Comparison of ENCODE assay signal across 8 mouse cellular contexts in genomic region chr7:25009099-25009700, GRCm38 (mm10). TPM values are rescaled to one million over a fixed set of nuclear protein-coding genes. Genes with fewer than 3 reads are reported as not detected.
DNase-seq lines count a peak whose midpoint lies in the region; ATAC-seq lines count a peak whose summit lies in the region.

No protein-coding gene starts in this region.

- WGBS in heart, embryonic 14.5 days = 9% methylated on average over 20 of the region's 20 CpGs

- H3K4me3 ChIP-seq in heart, embryonic 14.5 days (ENCODE audit: control insufficient read depth in 1 of 2, insufficient read depth in 1 of 2, low read depth in 1 of 2, low read length in 2 of 2) = peak overlapping the region in 1 of 2 experiments; percentile 19; a peak in 2 of 4 replicates

- intact Hi-C loops in heart, postnatal 25 days (cut with DNase I) = no loop called here
- intact Hi-C loops in left cerebral cortex, postnatal 4 days (cut with DNase I) = no loop called here

- no peak overlapping the region for H3K27ac ChIP-seq in heart, embryonic 14.5 days (replicated peaks in 1 of 2; ENCODE audit: control insufficient read depth in 1 of 2, insufficient read depth in 1 of 2, low read depth in 2 of 2, low read length in 2 of 2)

- H3K9me3 ChIP-seq in heart, embryonic 14.5 days (ENCODE audit: control insufficient read depth, low read length) = no peaks in the 10 kb centered on the region

- no peak overlapping the region for H3K9ac ChIP-seq in heart, embryonic 14.5 days (ENCODE audit: low read length)

- ATAC-seq in heart, embryonic 14.5 days (ENCODE audit: insufficient number of reproducible peaks, insufficient read depth, low FRiP score, low read depth) = no peak

- H3K36me3 ChIP-seq in heart, embryonic 14.5 days (ENCODE audit: control insufficient read depth, insufficient read depth, low read length) = peaks cover 10% of the 10 kb centered on the region; the same call in 1 of the 2 replicates

- H3K4me2 ChIP-seq in heart, embryonic 14.5 days (ENCODE audit: low read length) = peak overlapping the region; percentile 45

- no peak for DNase-seq in heart, postnatal 25 days (ENCODE audit: low spot score)
- DNase-seq in frontal cortex, postnatal 25 days (ENCODE audit: low spot score in 2 of 2) = peak; percentile 48 to 58
- peak; percentile 85 for DNase-seq in left cerebral cortex, postnatal 4 days
- peak; percentile 70 to 73 for DNase-seq in right cerebral cortex, postnatal 36 days (ENCODE audit: low spot score in 2 of 2)
- no peak for DNase-seq in urinary bladder, adult 18-20 months (ENCODE audit: low spot score in 2 of 2)
- no peak for DNase-seq in lung, postnatal 36 days
- DNase-seq in kidney, postnatal 36 days = no peak

- H3K27me3 ChIP-seq in heart, embryonic 14.5 days (ENCODE audit: control insufficient read depth, insufficient read depth, low read length) = peaks cover 86% of the 10 kb centered on the region

- peaks cover 15 to 28% of the 10 kb centered on the region in 2 experiments; a peak in 3 of 4 replicates for H3K4me1 ChIP-seq in heart, embryonic 14.5 days (ENCODE audit: control insufficient read depth in 2 of 2, insufficient read depth in 2 of 2, low read length in 2 of 2)

RNA-seq across cellular contexts. Expression of gene Atp1a3, which starts 3.4 kb away (rescaled TPM):
- polyA plus RNA-seq in heart, embryonic 14.5 days (2014; fragmentation: Nextera tagmentation; extraction: Ambion mirVana) = 0.67 and 0.76 TPM in 2 replicates
- total RNA-seq in heart, postnatal 25 days (2021) = under 1 TPM; 0.47 to 0.67 TPM
- 1,000 to 10,000 TPM; 1,141 to 1,280 TPM for total RNA-seq in left cerebral cortex, postnatal 4 days (2021)

RNA-seq across cellular contexts. Expression of gene Rabac1, which starts 36.6 kb away (rescaled TPM):
- 254 and 263 TPM in 2 replicates for polyA plus RNA-seq in heart, embryonic 14.5 days (2014; fragmentation: Nextera tagmentation; extraction: Ambion mirVana)
- 100 to 1,000 TPM; 285 to 315 TPM for total RNA-seq in heart, postnatal 25 days (2021)
- 100 to 1,000 TPM; 246 to 251 TPM for total RNA-seq in left cerebral cortex, postnatal 4 days (2021)

Comparison
In these comparisons a context has a peak if more than half of its experiments do, and no peak if none do; other contexts are left out.
1. DNase-seq: peak in frontal cortex, postnatal 25 days (2 of 2), left cerebral cortex, postnatal 4 days (single experiment) and right cerebral cortex, postnatal 36 days (2 of 2); none in heart, postnatal 25 days (single experiment), urinary bladder, adult 18-20 months (0 of 2), lung, postnatal 36 days (single experiment) and kidney, postnatal 36 days (0 of 2).
2. RNA of gene Atp1a3, which starts 3.4 kb away (total RNA-seq): 1,141 to 1,280 TPM in left cerebral cortex, postnatal 4 days; 0.47 to 0.67 TPM in heart, postnatal 25 days; every median in the first group is over 100 times any median in the second.